Mouse (Mus musculus) neural tube, embryonic 11.5 days (tissue): ENCODE data around the gene Tmem44. TPM values are rescaled to one million over a fixed set of nuclear protein-coding genes. Genes with fewer than 3 reads are reported as not detected.
A peak's percentile ranks its signal among the peaks of the same experiment; 100 is the strongest.

Experiments used
- ATAC-seq: fragments of 200-750 bp; cut with Nextera tagmentation; 2 replicates; pipeline ENCODE4 v1.8.0; 2017; ENCODE audit warnings: moderate number of reproducible peaks, mild to moderate bottlenecking, moderate TSS enrichment, moderate library complexity; ENCODE audit not compliant: insufficient read depth, low FRiP score, low TSS enrichment
- DNase-seq: peaks from one replicate; pipeline ENCODE4 v3.0.0-alpha.2; 2015; ENCODE audit warnings: low spot score
- H3K27ac ChIP-seq: fragments of 300-500 bp; sonication (generic); 2 replicates; pipeline ENCODE4 v1.5.1; 2014; ENCODE audit warnings: low read depth, mild to moderate bottlenecking, low read length
- H3K27me3 ChIP-seq: fragments of 300-500 bp; sonication (generic); 2 replicates; pipeline ENCODE4 v1.6.1; 2014; ENCODE audit warnings: mild to moderate bottlenecking, low read length, mixed read lengths; ENCODE audit not compliant: control insufficient read depth, insufficient read depth
- H3K36me3 ChIP-seq: fragments of 300-500 bp; sonication (generic); 2 replicates; pipeline ENCODE4 v1.6.1; 2014; ENCODE audit warnings: mild to moderate bottlenecking, low read length, moderate library complexity, mixed read lengths; ENCODE audit not compliant: control insufficient read depth, insufficient read depth
- H3K4me1 ChIP-seq: fragments of 300-500 bp; sonication (generic); 2 replicates; pipeline ENCODE4 v1.6.1; 2014; ENCODE audit warnings: low read length, mixed read lengths; ENCODE audit not compliant: control insufficient read depth, insufficient read depth
- H3K4me2 ChIP-seq: fragments of 300-500 bp; sonication (generic); 2 replicates; pipeline ENCODE4 v1.6.1; 2014; ENCODE audit warnings: low read depth, mild to moderate bottlenecking, moderate library complexity
- H3K4me3 ChIP-seq: fragments of 300-500 bp; sonication (generic); 2 replicates; pipeline ENCODE4 v1.5.1; 2014; ENCODE audit warnings: low read depth, low read length
- H3K9ac ChIP-seq: fragments of 300-500 bp; sonication (generic); 2 replicates; pipeline ENCODE4 v1.6.1; 2014; ENCODE audit warnings: mild to moderate bottlenecking, low read length
- H3K9me3 ChIP-seq: fragments of 300-500 bp; sonication (generic); 2 replicates; pipeline ENCODE4 v1.6.1; 2016; ENCODE audit warnings: low read length; ENCODE audit not compliant: control insufficient read depth
- WGBS: fragments of 180-500 bp; shearing (Covaris S2); extraction: QIAGEN DNeasy Blood & Tissue Kit; methylation state at CpG from one replicate; pipeline ENCODE4 v1.1.7; 2014; 5-methylcytosine and 5-hydroxymethylcytosine counted together
- polyA plus RNA-seq: library from polyadenylated mRNA; unstranded; fragments of >200 nt; fragmentation: Nextera tagmentation; extraction: Ambion mirVana; gene quantifications from 2 replicates; pipeline ENCODE4 v1.2.1, GENCODE M21; 2014

Tmem44 gene
- polyA plus RNA-seq, 1 experiment from 2014 or later: 32.8 TPM

- no peaks in the 10 kb centered on the region for H3K27me3 ChIP-seq
Observed at GRCm38 (mm10) chr16:30543386-30543785, 7.3 kb downstream of the Tmem44 start.

GRCm38 (mm10) chr16:30542826-30543225, 7.8 kb downstream of the Tmem44 start:
- DNase-seq (no peak), ATAC-seq (no peak)
- WGBS: 84% methylated on average over 6 of the region's 6 CpGs

More at GRCm38 (mm10) chr16:30543386-30543785, 7.3 kb downstream of the Tmem44 start:
- Histone ChIP-seq H3K9me3 (no peaks in the 10 kb centered on the region), H3K9ac (no peak overlapping the region), H3K27ac (no peak overlapping the region), H3K4me3 (no peak overlapping the region), H3K4me2 (no peak overlapping the region), H3K36me3 (0 out of 2 replicates have a peak, but pooled peaks cover 2% of the 10 kb centered on the region), H3K4me1 (no peaks in the 10 kb centered on the region)
- no peak for DNase-seq
- ATAC-seq: no peak
- WGBS: 91% methylated on average over 9 of the region's 9 CpGs

GRCm38 (mm10) chr16:30540107-30541001, 10.3 kb downstream of the Tmem44 start:
- H3K4me3 ChIP-seq: no peak overlapping the region
- H3K36me3 ChIP-seq: no peaks in the 10 kb centered on the region
- no peak for ATAC-seq
- WGBS: 66% methylated on average over 20 of the region's 20 CpGs
- H3K9me3 ChIP-seq: no peaks in the 10 kb centered on the region
- H3K27me3 ChIP-seq: no peaks in the 10 kb centered on the region
- DNase-seq: no peak
- no peak overlapping the region for H3K4me2 ChIP-seq
- no peak overlapping the region for H3K27ac ChIP-seq
- H3K9ac ChIP-seq: no peak overlapping the region
- H3K4me1 ChIP-seq: no peaks in the 10 kb centered on the region

More at GRCm38 (mm10) chr16:30542826-30543225, 7.8 kb downstream of the Tmem44 start:
- no peaks in the 10 kb centered on the region for H3K9me3 ChIP-seq
- no peaks in the 10 kb centered on the region for H3K27me3 ChIP-seq
- H3K27ac ChIP-seq: no peak overlapping the region
- no peak overlapping the region for H3K4me2 ChIP-seq
- H3K36me3 ChIP-seq: 0 out of 2 replicates have a peak, but pooled peaks cover 2% of the 10 kb centered on the region
- no peaks in the 10 kb centered on the region for H3K4me1 ChIP-seq
- H3K9ac ChIP-seq: no peak overlapping the region
- no peak overlapping the region for H3K4me3 ChIP-seq

GRCm38 (mm10) chr16:30539433-30539832, 11.2 kb downstream of the Tmem44 start:
- Histone ChIP-seq H3K36me3 (no peaks in the 10 kb centered on the region), H3K9me3 (no peaks in the 10 kb centered on the region), H3K27me3 (no peaks in the 10 kb centered on the region), H3K4me3 (no peak overlapping the region), H3K4me2 (no peak overlapping the region), H3K27ac (no peak overlapping the region), H3K9ac (no peak overlapping the region), H3K4me1 (no peaks in the 10 kb centered on the region)
- 29% methylated on average over 10 of the region's 10 CpGs for WGBS
- ATAC-seq: no peak
- peak; percentile 69 for DNase-seq

GRCm38 (mm10) chr16:30535075-30535474, 15.6 kb downstream of the Tmem44 start:
- Histone ChIP-seq H3K27me3 (no peaks in the 10 kb centered on the region), H3K9me3 (no peaks in the 10 kb centered on the region), H3K4me3 (no peak overlapping the region), H3K27ac (no peak overlapping the region), H3K9ac (no peak overlapping the region), H3K36me3 (no peaks in the 10 kb centered on the region), H3K4me1 (no peaks in the 10 kb centered on the region), H3K4me2 (no peak overlapping the region)
- ATAC-seq: no peak
- no peak for DNase-seq
- WGBS: 91% methylated on average over 1 of the region's 1 CpGs

GRCm38 (mm10) chr16:30533592-30533991, 17.1 kb downstream of the Tmem44 start:
- peaks cover 3% of the 10 kb centered on the region; the same call in 1 of the 2 replicates for H3K36me3 ChIP-seq
- no peaks in the 10 kb centered on the region for H3K27me3 ChIP-seq
- H3K4me2 ChIP-seq: no peak overlapping the region
- H3K9ac ChIP-seq: no peak overlapping the region
- no peaks in the 10 kb centered on the region for H3K9me3 ChIP-seq
- H3K27ac ChIP-seq: no peak overlapping the region
- no peak for DNase-seq
- no peak for ATAC-seq
- H3K4me1 ChIP-seq: no peaks in the 10 kb centered on the region
- WGBS: 40% methylated on average over 4 of the region's 4 CpGs
- no peak overlapping the region for H3K4me3 ChIP-seq

GRCm38 (mm10) chr16:30532929-30533328, 17.7 kb downstream of the Tmem44 start:
- Histone ChIP-seq H3K27me3 (no peaks in the 10 kb centered on the region), H3K4me1 (no peaks in the 10 kb centered on the region), H3K4me2 (no peak overlapping the region), H3K27ac (no peak overlapping the region), H3K9me3 (no peaks in the 10 kb centered on the region), H3K36me3 (peaks cover 3% of the 10 kb centered on the region; the same call in 1 of the 2 replicates), H3K4me3 (no peak overlapping the region), H3K9ac (no peak overlapping the region)
- WGBS: 36% methylated on average over 1 of the region's 1 CpGs
- DNase-seq: no peak
- no peak for ATAC-seq

- Histone ChIP-seq H3K4me2 (no peak overlapping the region), H3K27ac (no peak overlapping the region), H3K4me1 (no peaks in the 10 kb centered on the region), H3K9ac (no peak overlapping the region), H3K4me3 (no peak overlapping the region), H3K9me3 (no peaks in the 10 kb centered on the region), H3K27me3 (no peaks in the 10 kb centered on the region), H3K36me3 (peaks cover 3% of the 10 kb centered on the region; the same call in 1 of the 2 replicates)
- DNase-seq (peak; percentile 59), ATAC-seq (peak; percentile 46; the same call in 1 of the 2 replicates)
- WGBS: 32% methylated on average over 20 of the region's 20 CpGs
Observed at GRCm38 (mm10) chr16:30531761-30532406, 18.8 kb downstream of the Tmem44 start.
